Mouse (Mus musculus) liver, embryonic 14.5 days (tissue): Measurements from ENCODE around the gene Cyp2j6. TPM values are rescaled to one million over a fixed set of nuclear protein-coding genes. Genes with fewer than 3 reads are reported as not detected.

Experiments used
- ATAC-seq: fragments of 200-750 bp; cut with Nextera tagmentation; 2 replicates; pipeline ENCODE4 v1.8.0; 2017; ENCODE audit warnings: moderate number of reproducible peaks, mild to moderate bottlenecking, moderate library complexity; ENCODE audit not compliant: insufficient read depth
- DNase-seq, 3 experiments: peaks; one replicate each; pipeline ENCODE4 v3.0.0-alpha.2; 2012 to 2013; ENCODE audit warnings: low read depth in 3 of 3, low spot score in 3 of 3
- H3K27ac ChIP-seq: fragments of 300-500 bp; sonication (generic); 2 replicates; pipeline ENCODE4 v1.5.1; 2014; ENCODE audit warnings: moderate library complexity, mild to moderate bottlenecking, control low read depth, inconsistent platforms
- H3K27me3 ChIP-seq: fragments of 300-500 bp; sonication (generic); 2 replicates; pipeline ENCODE4 v1.6.1; 2014; ENCODE audit warnings: mild to moderate bottlenecking, low read length, moderate library complexity; ENCODE audit not compliant: control insufficient read depth, insufficient read depth
- H3K36me3 ChIP-seq: fragments of 300-500 bp; sonication (generic); replicated peaks from 2 replicates; pipeline ENCODE4 v1.6.1; 2014; ENCODE audit warnings: low read depth; ENCODE audit not compliant: control insufficient read depth, insufficient read depth
- H3K4me1 ChIP-seq, 2 experiments: fragments of 200-500 bp in 1 of 2; fragments of 300-500 bp in 1 of 2; sonication (generic) in 1 of 2; replicated peaks; 2 replicates each; pipeline ENCODE4 v1.6.1; 2012 to 2014; ENCODE audit warnings: antibody characterized with exemption in 1 of 2, inconsistent platforms in 1 of 2, low read length in 1 of 2; ENCODE audit not compliant: control insufficient read depth in 2 of 2, insufficient read depth in 2 of 2
- H3K4me2 ChIP-seq: fragments of 300-500 bp; sonication (generic); 2 replicates; pipeline ENCODE4 v1.6.1; 2014; ENCODE audit warnings: low read depth, mild to moderate bottlenecking, control low read depth, moderate library complexity
- H3K4me3 ChIP-seq, 2 experiments: fragments of 200-500 bp in 1 of 2; fragments of 300-500 bp in 1 of 2; sonication (generic) in 1 of 2; 2 replicates each; pipeline ENCODE4 v1.5.1; 2012 to 2014; ENCODE audit warnings: low read depth in 2 of 2, low read length in 2 of 2, mild to moderate bottlenecking in 2 of 2, control low read depth in 1 of 2, inconsistent platforms in 1 of 2, moderate library complexity in 1 of 2; ENCODE audit not compliant: insufficient read depth in 1 of 2
- H3K9ac ChIP-seq: fragments of 300-500 bp; sonication (generic); replicated peaks from 2 replicates; pipeline ENCODE4 v1.6.1; 2014; ENCODE audit warnings: mild to moderate bottlenecking, control low read depth, moderate library complexity
- H3K9me3 ChIP-seq: fragments of 300-500 bp; sonication (generic); 2 replicates; pipeline ENCODE4 v1.6.1; 2016; ENCODE audit warnings: low read length, mixed read lengths; ENCODE audit not compliant: control insufficient read depth
- CTCF ChIP-seq: IDR thresholded peaks from 2 replicates; pipeline ENCODE4 v1.5.1; 2016; ENCODE audit warnings: antibody characterized with exemption, low read depth, control low read depth
- EP300 ChIP-seq: IDR thresholded peaks from 2 replicates; pipeline ENCODE4 v1.6.1; 2016; ENCODE audit warnings: antibody characterized with exemption, low read depth
- WGBS: fragments of 180-500 bp; shearing (Covaris S2); extraction: QIAGEN DNeasy Blood & Tissue Kit; methylation state at CpG from one replicate; pipeline ENCODE4 v1.1.7; 2014; ENCODE audit not compliant: insufficient replicate concordance; 5-methylcytosine and 5-hydroxymethylcytosine counted together
- polyA plus RNA-seq, 2 experiments: library from polyadenylated mRNA; depleted of rRNA in 1 of 2; stranded (reverse) in 1 of 2; unstranded in 1 of 2; fragments of >200 nt; fragmentation: Nextera tagmentation in 1 of 2; extraction: Ambion mirVana in 1 of 2; gene quantifications; 2 replicates each; pipeline versions ENCODE4 v1.2.1 to v1.2.3; 2012 to 2014

Gene Cyp2j6
- polyA plus RNA-seq, 2 experiments, result 0.63 to 1.1 TPM

GRCm38 (mm10) chr4:96551619-96552018 lies 1.8 kb downstream of the Cyp2j6 start:
- H3K4me2 ChIP-seq, result no peak overlapping the region
- ATAC-seq, result no peak
- no peak for DNase-seq
- no peaks in the 10 kb centered on the region for H3K4me1 ChIP-seq
- H3K27ac ChIP-seq, result no peak overlapping the region
- H3K9ac ChIP-seq, result no peak overlapping the region
- no peaks in the 10 kb centered on the region for H3K27me3 ChIP-seq
- H3K4me3 ChIP-seq, result no peak overlapping the region
- no peaks in the 10 kb centered on the region for H3K9me3 ChIP-seq
- WGBS, result 44% methylated on average over 3 of the region's 3 CpGs
- TF ChIP-seq CTCF, result no peak
- TF ChIP-seq EP300, result no peak
- H3K36me3 ChIP-seq, result no peaks in the 10 kb centered on the region

- Histone ChIP-seq H3K4me1 (no peaks in the 10 kb centered on the region), H3K9ac (no peak overlapping the region), H3K4me3 (no peak overlapping the region), H3K27me3 (no peaks in the 10 kb centered on the region), H3K9me3 (no peaks in the 10 kb centered on the region), H3K27ac (no peak overlapping the region), H3K36me3 (no peaks in the 10 kb centered on the region), H3K4me2 (no peak overlapping the region)
- DNase-seq, result no peak
- TF ChIP-seq CTCF (no peak), EP300 (no peak)
- ATAC-seq, result no peak
- WGBS, result 54% methylated on average over 1 of the region's 1 CpGs
Observed at GRCm38 (mm10) chr4:96545976-96546375, 7.5 kb downstream of the Cyp2j6 start.

- DNase-seq (no peak), ATAC-seq (no peak)
- no peak overlapping the region for H3K27ac ChIP-seq
- no peaks in the 10 kb centered on the region for H3K36me3 ChIP-seq
- H3K9ac ChIP-seq, result no peak overlapping the region
- no peaks in the 10 kb centered on the region for H3K4me1 ChIP-seq
- no peak overlapping the region for H3K4me3 ChIP-seq
- TF ChIP-seq EP300 (no peak), CTCF (no peak)
- H3K9me3 ChIP-seq, result no peaks in the 10 kb centered on the region
- no peak overlapping the region for H3K4me2 ChIP-seq
- WGBS, result 12% methylated on average over 1 of the region's 1 CpGs
- no peaks in the 10 kb centered on the region for H3K27me3 ChIP-seq
Observed at GRCm38 (mm10) chr4:96525772-96526171, 27.7 kb downstream of the Cyp2j6 start.

- H3K36me3 ChIP-seq, result no peaks in the 10 kb centered on the region
- H3K9me3 ChIP-seq, result no peaks in the 10 kb centered on the region
- ATAC-seq (no peak), DNase-seq (no peak)
- no peaks in the 10 kb centered on the region for H3K27me3 ChIP-seq
- H3K4me2 ChIP-seq, result no peak overlapping the region
- no peak overlapping the region for H3K27ac ChIP-seq
- TF ChIP-seq EP300, result no peak
- no peak for TF ChIP-seq CTCF
- H3K9ac ChIP-seq, result no peak overlapping the region
- no peak overlapping the region for H3K4me3 ChIP-seq
- H3K4me1 ChIP-seq, result no peaks in the 10 kb centered on the region
- WGBS, result 56% methylated on average over 2 of the region's 2 CpGs
Observed at GRCm38 (mm10) chr4:96522256-96522655, 31.2 kb downstream of the Cyp2j6 start.

- ATAC-seq (no peak), DNase-seq (no peak)
- Histone ChIP-seq H3K9me3 (no peaks in the 10 kb centered on the region), H3K4me3 (no peak overlapping the region), H3K9ac (no peak overlapping the region), H3K27ac (no peak overlapping the region), H3K4me2 (no peak overlapping the region), H3K36me3 (no peaks in the 10 kb centered on the region), H3K4me1 (no peaks in the 10 kb centered on the region), H3K27me3 (no peaks in the 10 kb centered on the region)
- 29% methylated on average over 3 of the region's 3 CpGs for WGBS
- TF ChIP-seq CTCF (no peak), EP300 (no peak)
Observed at GRCm38 (mm10) chr4:96510083-96510482, 43.4 kb downstream of the Cyp2j6 start.
